Mouse (Mus musculus): ENCODE measurements at regions not wholly inside any gene's neighbourhood (a gene's known extent, or its start where the extent isn't known, plus 50 kb on each side); places are given as distances from the start of the nearest gene placed in this dataset.

DNA sequence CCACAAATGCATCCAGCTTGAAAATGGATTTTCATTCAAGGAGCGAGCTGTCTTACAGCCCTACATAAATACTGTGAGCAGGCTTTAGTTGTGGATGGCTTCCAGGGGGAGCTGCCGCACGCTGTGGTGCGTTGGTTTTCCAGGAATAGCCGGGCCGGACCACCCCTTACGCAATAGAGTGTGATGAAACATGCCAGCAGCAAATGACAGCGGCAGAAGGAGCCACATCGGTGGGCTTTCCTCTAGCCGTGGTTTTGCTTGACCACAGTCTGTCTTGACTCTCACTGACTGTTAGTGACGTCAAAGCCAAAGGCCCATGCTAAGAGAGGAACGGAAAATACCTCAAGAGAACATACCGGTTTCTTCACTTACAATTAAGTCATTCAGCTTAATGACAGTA, 243.6 kb downstream of the Map2k6 start:
- Histone ChIP-seq H3K9me3 (ENCODE audit: low read length) (no peaks in the 10 kb centered on the region), H3K4me2 (ENCODE audit: low read depth) (no peak overlapping the region), H3K27ac (ENCODE audit: low read depth, low read length) (no peak overlapping the region), H3K9ac (no peak overlapping the region), H3K27me3 (ENCODE audit: insufficient read depth, low read length) (no peaks in the 10 kb centered on the region), H3K4me1 (ENCODE audit: insufficient read depth) (no peaks in the 10 kb centered on the region), H3K36me3 (ENCODE audit: insufficient read depth) (no peaks in the 10 kb centered on the region), H3K4me3 (ENCODE audit: low read depth, low read length) (no peak overlapping the region)
- no peak for TF ChIP-seq CTCF (IDR thresholded peaks at IDR 0.05; ENCODE audit: low read depth)
- DNase-seq (no peak), ATAC-seq (no peak)
- WGBS = 83% methylated on average over 13 of the region's 13 CpGs

DNA sequence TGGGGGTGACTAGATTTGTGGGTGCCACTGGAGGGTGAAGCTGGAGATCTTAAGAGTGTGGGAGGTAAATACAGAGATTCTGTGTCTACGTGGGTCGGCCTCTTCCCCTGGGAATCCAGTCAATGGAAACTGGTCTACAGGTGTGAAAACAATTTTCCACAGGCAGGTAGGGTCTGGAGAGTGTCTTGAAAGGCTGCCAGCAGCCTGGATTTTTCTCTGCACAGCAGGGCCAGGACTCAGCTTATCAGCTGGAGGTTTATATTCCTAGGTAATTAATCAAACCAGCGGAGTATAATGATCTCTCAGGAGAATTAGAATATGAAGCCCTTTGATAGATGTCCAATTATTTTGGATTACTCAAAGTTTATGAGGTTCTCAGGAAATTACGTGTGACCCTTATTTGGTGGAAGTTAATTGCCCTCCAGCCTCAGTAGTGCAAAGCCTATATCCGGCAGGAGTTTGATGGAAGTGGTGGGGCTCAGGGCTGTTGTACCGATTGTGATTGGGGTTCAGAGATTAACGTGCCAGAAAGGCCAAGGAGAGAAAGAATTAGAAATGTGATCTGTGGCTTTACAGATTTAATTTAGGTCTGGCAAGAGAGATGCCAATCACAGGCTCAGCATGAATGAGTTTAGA, 250.8 kb downstream of the Map2k6 start:
- no peaks in the 10 kb centered on the region for H3K27me3 ChIP-seq (ENCODE audit: insufficient read depth, low read length)
- H3K9me3 ChIP-seq (ENCODE audit: low read length) = no peaks in the 10 kb centered on the region
- no peak overlapping the region for H3K9ac ChIP-seq
- WGBS = 27% methylated on average over 7 of the region's 7 CpGs
- H3K36me3 ChIP-seq (ENCODE audit: insufficient read depth) = no peaks in the 10 kb centered on the region
- no peak for TF ChIP-seq CTCF (IDR thresholded peaks at IDR 0.05; ENCODE audit: low read depth)
- no peaks in the 10 kb centered on the region for H3K4me1 ChIP-seq (ENCODE audit: insufficient read depth)
- H3K27ac ChIP-seq (ENCODE audit: low read depth, low read length) = no peak overlapping the region
- no peak overlapping the region for H3K4me2 ChIP-seq (ENCODE audit: low read depth)
- ATAC-seq = no peak
- H3K4me3 ChIP-seq (ENCODE audit: low read depth, low read length) = no peak overlapping the region
- no peak for DNase-seq

GRCm38 (mm10) chr11:110652068-110652467, 253.1 kb downstream of the Map2k6 start:
- H3K9ac ChIP-seq = no peak overlapping the region
- no peak overlapping the region for H3K4me3 ChIP-seq (ENCODE audit: low read depth, low read length)
- H3K4me2 ChIP-seq (ENCODE audit: low read depth) = no peak overlapping the region
- 28% methylated on average over 3 of the region's 3 CpGs for WGBS
- ATAC-seq (no peak), DNase-seq (no peak)
- H3K27me3 ChIP-seq (ENCODE audit: insufficient read depth, low read length) = no peaks in the 10 kb centered on the region
- H3K27ac ChIP-seq (ENCODE audit: low read depth, low read length) = no peak overlapping the region
- no peaks in the 10 kb centered on the region for H3K4me1 ChIP-seq (ENCODE audit: insufficient read depth)
- TF ChIP-seq CTCF (IDR thresholded peaks at IDR 0.05; ENCODE audit: low read depth) = no peak
- no peaks in the 10 kb centered on the region for H3K36me3 ChIP-seq (ENCODE audit: insufficient read depth)
- no peaks in the 10 kb centered on the region for H3K9me3 ChIP-seq (ENCODE audit: low read length)

DNA sequence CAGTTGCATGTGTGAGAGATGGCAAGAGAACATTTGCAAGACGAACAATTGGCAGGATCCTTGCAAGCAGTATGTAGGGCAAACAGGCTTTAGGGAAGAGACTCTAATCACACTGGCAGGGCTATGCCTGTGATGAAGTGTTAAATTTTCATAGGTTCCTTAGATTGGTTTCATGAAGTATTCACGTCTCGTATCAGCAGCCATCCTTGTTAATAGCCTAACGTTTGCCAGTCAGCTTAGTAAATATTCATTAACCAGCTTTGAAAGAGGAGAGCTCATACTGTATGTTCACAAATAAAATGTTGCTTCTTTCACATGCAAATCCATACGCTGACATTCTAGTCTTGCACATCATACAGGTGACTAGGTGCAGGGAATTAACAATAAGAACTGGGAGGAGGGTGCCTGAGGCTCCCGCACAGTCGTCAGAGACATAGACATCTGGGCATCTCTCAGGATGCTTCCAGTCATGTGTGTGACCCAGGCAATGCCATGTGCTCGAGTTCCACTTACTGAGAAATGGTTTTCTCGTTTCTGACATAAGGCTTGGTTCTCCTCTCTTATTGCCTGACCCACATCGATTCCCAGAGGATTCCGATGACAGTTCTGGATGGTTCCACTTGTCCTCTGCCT, 257.7 kb downstream of the Map2k6 start:
- Histone ChIP-seq H3K9me3 (ENCODE audit: low read length) (no peaks in the 10 kb centered on the region), H3K27ac (ENCODE audit: low read depth, low read length) (no peak overlapping the region), H3K36me3 (ENCODE audit: insufficient read depth) (no peaks in the 10 kb centered on the region), H3K4me3 (ENCODE audit: low read depth, low read length) (no peak overlapping the region), H3K9ac (no peak overlapping the region), H3K27me3 (ENCODE audit: insufficient read depth, low read length) (no peaks in the 10 kb centered on the region), H3K4me1 (ENCODE audit: insufficient read depth) (no peaks in the 10 kb centered on the region), H3K4me2 (ENCODE audit: low read depth) (no peak overlapping the region)
- no peak; the same call in 1 of the 2 replicates for ATAC-seq
- DNase-seq = no peak
- 39% methylated on average over 11 of the region's 11 CpGs for WGBS
- no peak for TF ChIP-seq CTCF (IDR thresholded peaks at IDR 0.05; ENCODE audit: low read depth)

GRCm38 (mm10) chr11:110657854-110658253, 258.9 kb downstream of the Map2k6 start:
- no peak overlapping the region for H3K4me2 ChIP-seq (ENCODE audit: low read depth)
- H3K4me3 ChIP-seq (ENCODE audit: low read depth, low read length) = no peak overlapping the region
- TF ChIP-seq CTCF (IDR thresholded peaks at IDR 0.05; ENCODE audit: low read depth) = no peak
- H3K27me3 ChIP-seq (ENCODE audit: insufficient read depth, low read length) = no peaks in the 10 kb centered on the region
- H3K36me3 ChIP-seq (ENCODE audit: insufficient read depth) = no peaks in the 10 kb centered on the region
- H3K9ac ChIP-seq = no peak overlapping the region
- DNase-seq (no peak), ATAC-seq (no peak)
- no peaks in the 10 kb centered on the region for H3K4me1 ChIP-seq (ENCODE audit: insufficient read depth)
- no peaks in the 10 kb centered on the region for H3K9me3 ChIP-seq (ENCODE audit: low read length)
- no peak overlapping the region for H3K27ac ChIP-seq (ENCODE audit: low read depth, low read length)
- WGBS = 82% methylated on average over 8 of the region's 8 CpGs

DNA sequence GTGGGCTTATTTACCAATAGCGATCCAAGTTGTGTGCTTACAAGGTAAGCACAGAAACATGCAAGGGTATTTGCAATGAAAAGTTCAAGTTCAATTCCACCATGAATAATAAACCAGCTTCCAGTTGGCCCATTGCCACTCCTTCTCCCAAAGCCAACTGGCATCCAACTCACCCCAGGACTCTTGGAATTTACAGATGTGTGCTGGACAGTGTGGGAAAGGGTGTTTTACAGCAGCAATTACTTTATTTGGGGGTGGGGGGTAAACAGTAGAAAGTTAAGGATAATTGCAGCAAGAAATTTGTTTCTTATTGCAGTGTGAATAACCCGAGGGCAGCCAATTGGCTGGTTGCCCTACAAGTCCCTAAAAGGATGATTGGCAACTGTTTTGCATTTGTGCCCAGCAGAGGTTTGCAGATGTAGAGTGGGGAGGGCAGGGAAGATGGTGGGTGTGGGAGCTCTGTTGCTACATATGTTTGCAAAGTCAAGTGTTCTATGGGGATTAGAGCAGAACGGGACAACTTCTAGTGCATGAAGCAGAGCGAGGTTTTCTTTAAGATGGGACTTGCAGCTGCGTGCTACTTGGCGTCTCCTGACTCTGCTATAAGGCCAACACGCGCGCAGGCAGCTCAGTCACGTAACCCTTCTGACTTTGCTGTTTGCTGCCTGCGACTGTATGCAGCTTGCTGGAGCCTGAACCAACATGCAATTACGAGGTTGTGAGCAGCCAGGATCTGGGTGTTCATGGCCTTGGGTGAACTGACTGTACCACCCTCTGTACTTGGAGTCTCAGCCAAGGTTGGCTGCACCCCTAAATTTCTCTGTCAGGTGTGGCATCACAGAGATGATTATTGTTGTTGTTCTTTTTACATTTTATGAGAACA, 271.9 kb downstream of the Map2k6 start:
- H3K4me3 ChIP-seq (ENCODE audit: low read depth, low read length) = no peak overlapping the region
- H3K36me3 ChIP-seq (ENCODE audit: insufficient read depth) = no peaks in the 10 kb centered on the region
- no peaks in the 10 kb centered on the region for H3K27me3 ChIP-seq (ENCODE audit: insufficient read depth, low read length)
- no peak overlapping the region for H3K4me2 ChIP-seq (ENCODE audit: low read depth)
- no peaks in the 10 kb centered on the region for H3K4me1 ChIP-seq (ENCODE audit: insufficient read depth)
- WGBS = 73% methylated on average over 12 of the region's 12 CpGs
- no peak for TF ChIP-seq CTCF (IDR thresholded peaks at IDR 0.05; ENCODE audit: low read depth)
- H3K9me3 ChIP-seq (ENCODE audit: low read length) = no peaks in the 10 kb centered on the region
- no peak overlapping the region for H3K27ac ChIP-seq (ENCODE audit: low read depth, low read length)
- ATAC-seq = no peak
- DNase-seq = no peak
- no peak overlapping the region for H3K9ac ChIP-seq

GRCm38 (mm10) chr11:110672941-110673340, 274.0 kb downstream of the Map2k6 start:
- no peak overlapping the region for H3K27ac ChIP-seq (ENCODE audit: low read depth, low read length)
- no peaks in the 10 kb centered on the region for H3K4me1 ChIP-seq (ENCODE audit: insufficient read depth)
- no peak for ATAC-seq
- no peaks in the 10 kb centered on the region for H3K36me3 ChIP-seq (ENCODE audit: insufficient read depth)
- DNase-seq = no peak
- TF ChIP-seq CTCF (IDR thresholded peaks at IDR 0.05; ENCODE audit: low read depth) = no peak
- H3K4me2 ChIP-seq (ENCODE audit: low read depth) = no peak overlapping the region
- H3K9me3 ChIP-seq (ENCODE audit: low read length) = no peaks in the 10 kb centered on the region
- no peak overlapping the region for H3K9ac ChIP-seq
- WGBS = 15% methylated on average over 1 of the region's 1 CpGs
- H3K27me3 ChIP-seq (ENCODE audit: insufficient read depth, low read length) = no peaks in the 10 kb centered on the region
- H3K4me3 ChIP-seq (ENCODE audit: low read depth, low read length) = no peak overlapping the region
